Mouse (Mus musculus) skeletal muscle tissue, adult 2 months (tissue): ENCODE results near the gene Diaph3.

Source experiments
- DNase-seq: peaks from one replicate; pipeline ENCODE4 v3.0.0-alpha.2; 2012; ENCODE audit warnings: low read depth, low spot score

Gene Diaph3

GRCm38 (mm10) chr14:86656262-86656661 lies 484.8 kb downstream of the Diaph3 start:
- no peak for DNase-seq

GRCm38 (mm10) chr14:86646499-86647120 lies 494.4 kb downstream of the Diaph3 start:
- no peak for DNase-seq

GRCm38 (mm10) chr14:86642831-86643241 lies 498.2 kb downstream of the Diaph3 start:
- DNase-seq = no peak

GRCm38 (mm10) chr14:86641839-86642238 lies 499.2 kb downstream of the Diaph3 start:
- DNase-seq = no peak

GRCm38 (mm10) chr14:86640086-86640485 lies 500.9 kb downstream of the Diaph3 start:
- no peak for DNase-seq

- DNase-seq = no peak
Observed at GRCm38 (mm10) chr14:86635594-86636140, 505.4 kb downstream of the Diaph3 start.

GRCm38 (mm10) chr14:86635052-86635451 lies 506.0 kb downstream of the Diaph3 start:
- DNase-seq = no peak

- no peak for DNase-seq
Observed at GRCm38 (mm10) chr14:86633799-86634198, 507.2 kb downstream of the Diaph3 start.

- no peak for DNase-seq
Observed at GRCm38 (mm10) chr14:86624816-86625425, 516.1 kb downstream of the Diaph3 start.

GRCm38 (mm10) chr14:86619637-86620036 lies 521.4 kb downstream of the Diaph3 start:
- no peak for DNase-seq
